17 mouse cellular contexts compared by ENCODE assay signal in genomic region chr4:101656056-101656455, GRCm38 (mm10). TPM values are rescaled to one million over a fixed set of nuclear protein-coding genes. Genes with fewer than 3 reads are reported as not detected.
DNase-seq lines count a peak whose midpoint lies in the region; TF ChIP-seq lines count a peak whose summit lies in the region.
"Had no signal": no experiment of that assay in that cellular context is flagged by ENCODE, and none has a peak within 500 bp of the region (broad histone marks: within the 10 kb centered on the region; RNA-seq: fewer than 3 reads in every experiment).

No protein-coding gene starts in this region.

- H3K4me3 ChIP-seq in kidney, adult 2 months (ENCODE audit: insufficient read depth, low read depth, low read length): no peak overlapping the region
- no peak overlapping the region for H3K4me3 ChIP-seq in limb, embryonic 10.5 days
- no peak overlapping the region for H3K4me3 ChIP-seq in left cerebral cortex, adult 2 months
- H3K4me3 ChIP-seq: forebrain, embryonic 13.5 days; hindbrain, embryonic 10.5 days; neural tube, embryonic 13.5 days had no signal

- no peaks in the 10 kb centered on the region for H3K9me3 ChIP-seq in limb, embryonic 10.5 days (replicated peaks)
- H3K9me3 ChIP-seq: forebrain, embryonic 13.5 days; hindbrain, embryonic 10.5 days; megakaryocyte, embryonic 14.5 days; neural tube, embryonic 13.5 days had no signal

- H3K27me3 ChIP-seq in kidney, adult 2 months (replicated peaks; ENCODE audit: control insufficient read depth, insufficient read depth, low read length): no peaks in the 10 kb centered on the region
- H3K27me3 ChIP-seq in limb, embryonic 10.5 days (ENCODE audit: low read depth, poor library complexity, severe bottlenecking): no peaks in the 10 kb centered on the region
- H3K27me3 ChIP-seq: forebrain, embryonic 13.5 days; megakaryocyte, embryonic 14.5 days; neural tube, embryonic 13.5 days had no signal

- intact Hi-C loops in left cerebral cortex, adult 2 months (cut with DNase I): loop anchor here (2.0 to 5.0 kb wide), 2 partner anchors 343 to 1001 kb away; no protein-coding TSS in a partner anchor

- TF ChIP-seq CTCF in kidney, adult 2 months (conservative IDR thresholded peaks at IDR 0.05; ENCODE audit: insufficient read depth, insufficient read length, low read depth, low read length): no peak
- TF ChIP-seq CTCF in left cerebral cortex, adult 2 months (IDR thresholded peaks at IDR 0.05): no peak

- no peak for TF ChIP-seq POLR2A in kidney, adult 2 months (IDR thresholded peaks at IDR 0.05; ENCODE audit: low read depth, low read length)

- no peaks in the 10 kb centered on the region; the same call in 1 of the 2 replicates for H3K4me1 ChIP-seq in kidney, adult 2 months (ENCODE audit: control insufficient read depth, insufficient read depth, low read length)
- H3K4me1 ChIP-seq in limb, embryonic 10.5 days: peaks cover 26% of the 10 kb centered on the region
- H3K4me1 ChIP-seq: forebrain, embryonic 13.5 days; neural tube, embryonic 13.5 days had no signal

- H3K27ac ChIP-seq in kidney, adult 2 months (ENCODE audit: insufficient read depth, low read depth, low read length): 0 out of 2 replicates have a peak overlapping the region, but pooled peaks have one; percentile 36
- no peak overlapping the region for H3K27ac ChIP-seq in limb, embryonic 10.5 days
- H3K27ac ChIP-seq in left cerebral cortex, adult 2 months: no peak overlapping the region; the same call in 1 of the 2 replicates
- H3K27ac ChIP-seq: forebrain, embryonic 13.5 days; hindbrain, embryonic 10.5 days; neural tube, embryonic 13.5 days had no signal

- WGBS in kidney, adult 2 months: 59% methylated on average over 15 of the region's 15 CpGs
- 93% methylated on average over 15 of the region's 15 CpGs for WGBS in limb, embryonic 10.5 days

- no peaks in the 10 kb centered on the region; the same call in 1 of the 2 replicates for H3K36me3 ChIP-seq in kidney, adult 2 months (ENCODE audit: control insufficient read depth, insufficient read depth, low read length)
- H3K36me3 ChIP-seq in limb, embryonic 10.5 days: peaks cover 49% of the 10 kb centered on the region

- peak; percentile 66 for DNase-seq in kidney, adult 2 months
- no peak for DNase-seq in kidney, adult 11 months
- peak; percentile 46 for DNase-seq in lung, postnatal 25 days (ENCODE audit: low spot score)
- DNase-seq in lung, postnatal 14 days: no peak
- peak; percentile 15 for DNase-seq in limb, embryonic 10.5 days (ENCODE audit: low spot score)
- peak; percentile 29 to 40 for DNase-seq in lung, postnatal 4 days
- DNase-seq in left cerebral cortex, adult 2 months (ENCODE audit: extremely low spot score in 1 of 2, low spot score in 2 of 2): no peak
- no peak for DNase-seq in cerebellum, adult 18-20 months
- DNase-seq: adrenal gland, adult 8-10 months; cerebellum, postnatal 10 days; embryo, embryonic 11 days; right cerebral cortex, postnatal 4 days; thymus, adult 2 months had no signal

RNA-seq across cellular contexts. Expression of gene Leprot, which starts 8.5 kb away (rescaled TPM):
- polyA plus RNA-seq in kidney, adult 2 months (2012; rRNA removed): 61.8 and 71.7 TPM in 2 replicates
- 54.6 and 64.8 TPM in 2 replicates for polyA plus RNA-seq in limb, embryonic 10.5 days (2016; fragmentation: Nextera tagmentation; extraction: Ambion mirVana)
- 10 to 100 TPM; 23.5 to 26.4 TPM for total RNA-seq in left cerebral cortex, adult 2 months (2021)

Comparison
In these comparisons a context has a peak if more than half of its experiments do, and no peak if none do; other contexts are left out.
1. DNase-seq: peak in kidney, adult 2 months (single experiment), lung, postnatal 25 days (single experiment), limb, embryonic 10.5 days (single experiment) and lung, postnatal 4 days (2 of 2); none in kidney, adult 11 months (single experiment), lung, postnatal 14 days (single experiment), left cerebral cortex, adult 2 months (0 of 2) and cerebellum, adult 18-20 months (0 of 2).